Mouse (Mus musculus): ENCODE data around the gene Gpatch3. TPM values are rescaled to one million over a fixed set of nuclear protein-coding genes. Genes with fewer than 3 reads are reported as not detected.

The Gpatch3 gene
- polyA plus RNA-seq, 1 experiment from 2014 or later = 7.3 TPM

DNA sequence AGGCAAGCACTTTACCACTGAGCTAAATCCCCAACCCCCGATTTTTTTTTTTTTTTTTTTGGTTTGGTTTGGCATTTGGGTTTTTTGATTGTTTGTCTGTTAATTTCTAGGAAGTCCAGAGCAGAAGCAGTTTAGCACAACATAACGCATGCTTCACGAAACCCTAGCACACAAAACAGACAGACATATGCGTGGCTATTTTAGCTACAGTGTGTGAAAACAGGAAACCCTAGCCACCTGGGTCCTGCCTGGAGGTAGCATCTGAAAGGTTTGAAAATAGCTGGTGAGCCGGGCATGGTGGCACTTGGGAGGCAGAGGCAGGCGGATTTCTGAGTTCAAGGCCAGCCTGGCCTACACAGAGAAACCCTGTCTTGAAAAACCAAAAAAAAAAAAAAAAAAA lies 21.5 kb downstream of the Gpatch3 start:
- H3K4me1 ChIP-seq = peaks cover 23% of the 10 kb centered on the region
- 73% methylated on average over 6 of the region's 6 CpGs for WGBS
- H3K4me3 ChIP-seq = no peak overlapping the region
- no peaks in the 10 kb centered on the region for H3K9me3 ChIP-seq
- H3K36me3 ChIP-seq = peaks cover 20% of the 10 kb centered on the region
- H3K9ac ChIP-seq = no peak overlapping the region
- no peak overlapping the region for H3K27ac ChIP-seq
- H3K27me3 ChIP-seq = peaks cover 19% of the 10 kb centered on the region
- ATAC-seq (ENCODE audit: insufficient number of reproducible peaks, low FRiP score, low TSS enrichment, low read depth) = no peak
- H3K4me2 ChIP-seq = no peak overlapping the region

GRCm38 (mm10) chr4:133598616-133599015 lies 24.1 kb downstream of the Gpatch3 start:
- no peak overlapping the region for H3K4me3 ChIP-seq
- no peak overlapping the region for H3K9ac ChIP-seq
- peak overlapping the region; percentile 74; the same call in 1 of the 2 replicates for H3K4me2 ChIP-seq
- H3K4me1 ChIP-seq = peaks cover 28% of the 10 kb centered on the region
- H3K36me3 ChIP-seq = peaks cover 6% of the 10 kb centered on the region
- 28% methylated on average over 4 of the region's 4 CpGs for WGBS
- peaks cover 42% of the 10 kb centered on the region for H3K27me3 ChIP-seq
- peak overlapping the region; percentile 78 for H3K27ac ChIP-seq
- ATAC-seq (ENCODE audit: insufficient number of reproducible peaks, low FRiP score, low TSS enrichment, low read depth) = no peak
- no peaks in the 10 kb centered on the region for H3K9me3 ChIP-seq

DNA sequence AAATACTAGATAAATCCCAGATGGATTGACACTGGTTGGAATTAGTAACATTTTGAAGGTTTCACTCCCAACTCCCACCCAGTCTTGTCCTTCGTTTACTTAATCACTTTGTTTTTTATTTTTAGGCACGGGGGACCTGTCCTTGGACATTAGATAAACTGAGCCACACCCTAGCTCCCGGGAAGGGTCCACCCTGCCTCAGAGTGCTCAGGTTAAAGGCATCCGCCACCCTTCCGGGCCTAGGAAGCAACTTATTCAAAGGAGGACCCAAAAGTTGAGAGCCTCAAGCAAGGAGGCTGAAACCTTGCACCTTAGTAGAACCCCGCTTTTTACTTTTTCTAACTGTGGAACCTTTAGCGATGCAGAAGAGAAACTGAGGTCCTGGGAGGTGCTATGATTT lies 24.6 kb downstream of the Gpatch3 start:
- no peak for ATAC-seq (ENCODE audit: insufficient number of reproducible peaks, low FRiP score, low TSS enrichment, low read depth)
- Histone ChIP-seq H3K4me1 (peaks cover 28% of the 10 kb centered on the region), H3K27ac (peak overlapping the region; percentile 78), H3K4me2 (peak overlapping the region; percentile 74), H3K4me3 (peak overlapping the region; percentile 52), H3K9ac (peak overlapping the region; percentile 29; the same call in 1 of the 2 replicates), H3K9me3 (no peaks in the 10 kb centered on the region), H3K27me3 (peaks cover 42% of the 10 kb centered on the region), H3K36me3 (peaks cover 10% of the 10 kb centered on the region)
- 12% methylated on average over 7 of the region's 7 CpGs for WGBS

- Histone ChIP-seq H3K4me3 (peak overlapping the region; percentile 52), H3K27ac (peak overlapping the region; percentile 78), H3K36me3 (peaks cover 13% of the 10 kb centered on the region), H3K4me1 (peaks cover 28% of the 10 kb centered on the region), H3K27me3 (peaks cover 42% of the 10 kb centered on the region), H3K4me2 (peak overlapping the region; percentile 74), H3K9me3 (no peaks in the 10 kb centered on the region), H3K9ac (peak overlapping the region; percentile 29)
- peak; percentile 90 for ATAC-seq (ENCODE audit: insufficient number of reproducible peaks, low FRiP score, low TSS enrichment, low read depth)
- WGBS = under 1% methylated on average over 46 of the region's 50 CpGs
Observed at GRCm38 (mm10) chr4:133599571-133600073, 25.1 kb downstream of the Gpatch3 start.

GRCm38 (mm10) chr4:133600306-133600705 lies 25.8 kb downstream of the Gpatch3 start:
- H3K4me2 ChIP-seq = peak overlapping the region; percentile 74
- H3K9me3 ChIP-seq = no peaks in the 10 kb centered on the region
- peak overlapping the region; percentile 52 for H3K4me3 ChIP-seq
- peaks cover 20% of the 10 kb centered on the region for H3K36me3 ChIP-seq
- ATAC-seq (ENCODE audit: insufficient number of reproducible peaks, low FRiP score, low TSS enrichment, low read depth) = no peak
- H3K4me1 ChIP-seq = peaks cover 32% of the 10 kb centered on the region
- peak overlapping the region; percentile 77 for H3K27ac ChIP-seq
- H3K9ac ChIP-seq = peak overlapping the region; percentile 29
- H3K27me3 ChIP-seq = peaks cover 42% of the 10 kb centered on the region
- 11% methylated on average over 9 of the region's 9 CpGs for WGBS

DNA sequence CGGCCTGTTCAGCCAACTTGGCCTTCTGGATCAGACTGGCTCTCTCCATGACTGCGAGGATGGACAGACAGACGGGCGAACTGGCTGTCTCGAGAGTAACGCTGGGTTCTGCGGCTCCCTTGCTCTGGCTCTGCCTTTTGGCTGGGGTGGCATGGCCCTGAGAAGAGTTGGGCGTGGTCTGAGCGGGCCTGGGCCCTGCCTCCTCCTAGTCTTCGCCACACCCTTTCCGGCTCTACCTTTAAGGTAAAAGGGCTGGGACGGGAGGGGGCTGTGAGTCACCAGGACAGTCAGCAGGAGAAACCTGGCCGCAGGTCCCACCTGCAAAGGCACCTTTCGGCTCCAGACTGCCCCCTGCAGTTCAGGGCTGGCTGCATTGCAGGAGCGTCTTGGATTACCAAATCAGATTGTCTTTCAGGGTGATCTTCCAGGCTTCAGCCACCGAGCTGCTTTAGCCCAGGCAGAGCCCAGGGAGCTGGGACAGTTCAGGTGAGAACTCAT lies 27.2 kb downstream of the Gpatch3 start, which contains the start of gene Sfn:
TSS of gene Sfn (minus strand) at position 448 of the 498 bp plus-strand sequence.
- 0 out of 2 replicates have a peak within 1 kb of the TSS, but pooled peaks have one; percentile 20 for H3K9ac ChIP-seq
- peaks cover 42% of the 10 kb centered on the region for H3K27me3 ChIP-seq
- H3K4me3 ChIP-seq = peak within 1 kb of the TSS; percentile 52
- H3K4me2 ChIP-seq = peak within 1 kb of the TSS; percentile 37
- peaks cover 34% of the 10 kb centered on the region for H3K36me3 ChIP-seq
- no peaks in the 10 kb centered on the region for H3K9me3 ChIP-seq
- WGBS = 1% methylated on average over 16 of the region's 16 CpGs
- peak; percentile 15; the same call in 1 of the 2 replicates for ATAC-seq (ENCODE audit: insufficient number of reproducible peaks, low FRiP score, low TSS enrichment, low read depth)
- H3K4me1 ChIP-seq = peaks cover 35% of the 10 kb centered on the region
- H3K27ac ChIP-seq = peak within 1 kb of the TSS; percentile 50; the same call in 1 of the 2 replicates

- Histone ChIP-seq H3K4me2 (no peak overlapping the region), H3K9ac (no peak overlapping the region), H3K4me3 (no peak overlapping the region), H3K9me3 (no peaks in the 10 kb centered on the region), H3K36me3 (peaks cover 45% of the 10 kb centered on the region), H3K27ac (peak overlapping the region; percentile 19; the same call in 1 of the 2 replicates), H3K27me3 (peaks cover 42% of the 10 kb centered on the region), H3K4me1 (peaks cover 38% of the 10 kb centered on the region)
- ATAC-seq (ENCODE audit: insufficient number of reproducible peaks, low FRiP score, low TSS enrichment, low read depth) = no peak
- WGBS = 84% methylated on average over 5 of the region's 5 CpGs
Observed at GRCm38 (mm10) chr4:133603056-133603455, 28.5 kb downstream of the Gpatch3 start.

DNA sequence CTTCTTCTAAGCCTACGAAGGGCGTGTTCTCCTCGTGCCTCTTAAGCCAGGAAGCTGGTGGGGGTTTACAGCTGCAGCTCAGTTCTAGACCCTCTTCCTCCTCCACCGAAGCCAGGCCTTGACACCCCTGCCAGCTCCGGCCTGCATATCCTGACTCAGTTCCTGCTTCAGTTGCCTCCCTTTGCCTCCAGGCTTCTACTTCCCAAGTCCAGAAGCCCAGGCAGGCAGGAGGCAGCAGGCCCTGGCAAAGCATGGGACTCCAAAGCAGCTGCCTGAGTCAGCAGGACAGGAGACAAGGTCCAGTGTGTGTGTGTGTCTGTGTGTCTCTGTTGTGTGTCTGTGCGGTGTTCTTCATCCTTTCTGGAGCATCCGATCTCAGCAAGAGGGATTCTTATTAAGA lies 29.6 kb downstream of the Gpatch3 start:
- no peak overlapping the region for H3K4me3 ChIP-seq
- no peak for ATAC-seq (ENCODE audit: insufficient number of reproducible peaks, low FRiP score, low TSS enrichment, low read depth)
- peaks cover 36% of the 10 kb centered on the region for H3K27me3 ChIP-seq
- peaks cover 31% of the 10 kb centered on the region for H3K4me1 ChIP-seq
- no peak overlapping the region for H3K9ac ChIP-seq
- H3K27ac ChIP-seq = no peak overlapping the region
- no peaks in the 10 kb centered on the region for H3K9me3 ChIP-seq
- no peak overlapping the region for H3K4me2 ChIP-seq
- 68% methylated on average over 7 of the region's 7 CpGs for WGBS
- peaks cover 53% of the 10 kb centered on the region for H3K36me3 ChIP-seq

DNA sequence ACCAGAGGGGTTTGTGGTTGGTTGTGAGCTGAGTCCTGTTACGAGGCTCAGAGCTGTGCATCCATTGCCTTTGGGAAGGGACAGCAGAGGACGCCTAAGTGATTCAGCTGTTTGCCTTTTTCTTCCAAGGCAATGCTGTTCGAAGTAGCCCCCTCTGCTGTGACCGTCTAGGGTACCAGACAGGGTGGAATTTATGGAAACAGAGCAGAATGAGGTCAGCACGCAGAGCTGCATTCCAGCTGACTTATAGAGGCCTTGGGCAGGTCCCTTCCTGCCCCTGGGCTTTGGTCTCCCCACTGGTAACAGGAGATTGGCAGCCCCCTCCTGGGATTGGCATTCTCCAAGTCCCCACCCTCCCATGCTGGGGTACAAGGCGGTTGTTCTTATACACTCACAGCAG lies 30.3 kb downstream of the Gpatch3 start:
- peaks cover 30% of the 10 kb centered on the region for H3K27me3 ChIP-seq
- no peak overlapping the region for H3K4me3 ChIP-seq
- peak overlapping the region; percentile 59; the same call in 1 of the 2 replicates for H3K27ac ChIP-seq
- no peak overlapping the region for H3K9ac ChIP-seq
- H3K9me3 ChIP-seq = no peaks in the 10 kb centered on the region
- WGBS = 62% methylated on average over 6 of the region's 6 CpGs
- peaks cover 28% of the 10 kb centered on the region for H3K4me1 ChIP-seq
- H3K4me2 ChIP-seq = no peak overlapping the region
- ATAC-seq (ENCODE audit: insufficient number of reproducible peaks, low FRiP score, low TSS enrichment, low read depth) = no peak
- H3K36me3 ChIP-seq = peaks cover 58% of the 10 kb centered on the region

DNA sequence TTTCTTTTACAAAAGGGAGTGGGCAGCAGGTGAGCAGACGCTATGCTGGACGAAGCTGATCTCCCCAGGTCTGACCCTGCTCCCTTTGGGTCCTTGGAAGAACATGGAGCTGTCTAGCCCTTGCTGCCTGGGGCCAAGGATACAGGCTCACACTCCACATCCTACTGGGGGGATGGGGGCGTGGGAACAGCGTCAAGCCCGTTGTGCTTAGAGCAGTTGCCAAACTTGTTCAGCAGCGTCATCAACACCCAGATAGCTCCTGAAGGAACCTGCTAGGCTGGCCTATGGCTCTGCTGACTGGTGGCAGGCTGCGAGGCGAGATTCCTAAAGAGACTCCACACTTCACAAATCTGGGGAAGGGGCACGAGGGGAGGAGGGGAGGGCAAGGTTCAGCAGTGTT lies 30.8 kb downstream of the Gpatch3 start:
- Histone ChIP-seq H3K4me2 (no peak overlapping the region), H3K9me3 (no peaks in the 10 kb centered on the region), H3K4me3 (no peak overlapping the region), H3K36me3 (peaks cover 58% of the 10 kb centered on the region), H3K27ac (peak overlapping the region; percentile 75), H3K27me3 (peaks cover 26% of the 10 kb centered on the region), H3K9ac (no peak overlapping the region), H3K4me1 (peaks cover 23% of the 10 kb centered on the region)
- WGBS = 57% methylated on average over 9 of the region's 9 CpGs
- ATAC-seq (ENCODE audit: insufficient number of reproducible peaks, low FRiP score, low TSS enrichment, low read depth) = peak; percentile 38; the same call in 1 of the 2 replicates

DNA sequence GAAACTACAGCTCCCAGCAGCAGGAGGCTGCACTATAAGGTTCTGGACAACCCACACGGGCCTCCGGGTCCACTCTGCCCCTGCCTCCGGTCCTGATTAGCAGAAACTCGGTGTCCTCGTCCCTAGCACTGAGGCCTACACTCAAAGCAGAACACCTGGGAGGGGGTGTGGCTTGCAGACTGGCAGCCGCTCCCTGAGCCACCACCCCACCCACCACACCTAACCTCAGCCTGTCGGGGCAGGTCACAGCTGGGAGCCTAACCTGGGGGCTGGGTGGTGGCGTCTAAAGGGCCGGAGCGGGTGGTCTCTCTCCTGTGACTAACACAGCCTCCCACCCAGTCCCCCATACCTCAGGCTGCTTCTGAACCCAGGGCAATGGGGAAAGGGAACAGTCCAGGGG lies 32.7 kb downstream of the Gpatch3 start:
- H3K9ac ChIP-seq = no peak overlapping the region
- peak overlapping the region; percentile 8; the same call in 1 of the 2 replicates for H3K27ac ChIP-seq
- H3K27me3 ChIP-seq = peaks cover 11% of the 10 kb centered on the region
- peaks cover 15% of the 10 kb centered on the region; the same call in 1 of the 2 replicates for H3K4me1 ChIP-seq
- H3K9me3 ChIP-seq = peaks cover 2% of the 10 kb centered on the region; the same call in 1 of the 2 replicates
- H3K4me2 ChIP-seq = no peak overlapping the region
- no peak for ATAC-seq (ENCODE audit: insufficient number of reproducible peaks, low FRiP score, low TSS enrichment, low read depth)
- no peak overlapping the region for H3K4me3 ChIP-seq
- WGBS = 72% methylated on average over 10 of the region's 10 CpGs
- H3K36me3 ChIP-seq = peaks cover 71% of the 10 kb centered on the region

GRCm38 (mm10) chr4:133609719-133610118 lies 35.2 kb downstream of the Gpatch3 start:
- 16% methylated on average over 6 of the region's 6 CpGs for WGBS
- H3K9me3 ChIP-seq = peaks cover 4% of the 10 kb centered on the region; the same call in 1 of the 2 replicates
- ATAC-seq (ENCODE audit: insufficient number of reproducible peaks, low FRiP score, low TSS enrichment, low read depth) = no peak
- H3K36me3 ChIP-seq = peaks cover 81% of the 10 kb centered on the region
- H3K4me1 ChIP-seq = peaks cover 14% of the 10 kb centered on the region; the same call in 1 of the 2 replicates
- H3K9ac ChIP-seq = no peak overlapping the region
- H3K4me2 ChIP-seq = no peak overlapping the region
- no peak overlapping the region for H3K4me3 ChIP-seq
- no peak overlapping the region for H3K27ac ChIP-seq
- H3K27me3 ChIP-seq = no peaks in the 10 kb centered on the region
